Mouse (Mus musculus) E14TG2a.4 (cell line): ENCODE data around the gene 2200002D01Rik.

ENCODE experiments used
- CTCF ChIP-seq: conservative IDR thresholded peaks from 2 replicates; pipeline ENCODE4 v1.5.1; 2014; ENCODE audit warnings: low read length
- POU5F1 ChIP-seq: IDR thresholded peaks from 2 replicates; pipeline ENCODE4 v1.6.1; 2014; ENCODE audit warnings: low read length, borderline replicate concordance

DNA sequence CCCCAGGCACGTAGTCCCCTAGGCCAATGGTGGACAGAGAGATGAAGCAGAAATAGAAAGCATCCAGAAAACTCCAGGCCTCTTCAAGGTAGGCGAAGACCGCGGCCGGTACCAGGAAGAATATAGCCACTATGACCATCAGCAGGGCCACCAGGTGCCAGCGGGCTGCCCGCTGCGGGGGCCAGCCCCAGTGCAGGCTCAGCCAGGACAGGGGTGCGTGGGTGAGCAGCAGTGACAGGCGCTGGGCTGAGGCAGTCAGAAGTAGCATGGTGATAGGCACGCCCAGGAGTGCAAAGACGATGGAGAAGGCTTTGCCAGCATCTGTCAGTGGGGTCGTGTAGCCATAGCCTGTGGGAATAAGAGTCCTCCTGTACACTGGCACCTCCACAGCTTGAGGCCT lies 22.7 kb downstream of the 2200002D01Rik start:
- TF ChIP-seq POU5F1: no peak
- TF ChIP-seq CTCF: no peak
